In genomic region chr14:32606316-32606715, GRCm38 (mm10) we compare ENCODE assay signal across 29 mouse cellular contexts. TPM values are rescaled to one million over a fixed set of nuclear protein-coding genes. Genes with fewer than 3 reads are reported as not detected.
DNase-seq lines count a peak whose midpoint lies in the region; ATAC-seq and TF ChIP-seq lines count a peak whose summit lies in the region.
"Had no signal": no experiment of that assay in that cellular context is flagged by ENCODE, and none has a peak within 500 bp of the region (broad histone marks: within the 10 kb centered on the region; RNA-seq: fewer than 3 reads in every experiment).

No protein-coding gene starts in this region.

- no peak overlapping the region for H3K4me3 ChIP-seq in hindbrain, embryonic 11.5 days (ENCODE audit: low read depth, low read length)
- no peak overlapping the region for H3K4me3 ChIP-seq in hindbrain, embryonic 16.5 days (ENCODE audit: low read length)
- H3K4me3 ChIP-seq in midbrain, embryonic 13.5 days (replicated peaks): no peak overlapping the region
- H3K4me3 ChIP-seq in midbrain, postnatal 0 days (ENCODE audit: low read depth, low read length): no peak overlapping the region
- H3K4me3 ChIP-seq: embryonic facial prominence, embryonic 12.5 days; embryonic facial prominence, embryonic 15.5 days; heart, embryonic 12.5 days; heart, embryonic 15.5 days; hindbrain, embryonic 15.5 days had no signal

- H3K4me1 ChIP-seq in hindbrain, embryonic 11.5 days (replicated peaks; ENCODE audit: control insufficient read depth, insufficient read depth, low read length): no peaks in the 10 kb centered on the region
- H3K4me1 ChIP-seq in hindbrain, embryonic 16.5 days (ENCODE audit: control insufficient read depth, insufficient read depth, low read depth, low read length): peaks cover 3% of the 10 kb centered on the region; the same call in 1 of the 2 replicates
- peaks cover 25% of the 10 kb centered on the region for H3K4me1 ChIP-seq in midbrain, embryonic 13.5 days (replicated peaks)
- H3K4me1 ChIP-seq in midbrain, postnatal 0 days (ENCODE audit: insufficient read depth, low read length): no peaks in the 10 kb centered on the region
- H3K4me1 ChIP-seq: embryonic facial prominence, embryonic 12.5 days; embryonic facial prominence, embryonic 15.5 days; heart, embryonic 12.5 days; heart, embryonic 15.5 days had no signal

- no peak overlapping the region for H3K27ac ChIP-seq in hindbrain, embryonic 11.5 days (ENCODE audit: low read depth, low read length)
- no peak overlapping the region for H3K27ac ChIP-seq in hindbrain, embryonic 16.5 days (ENCODE audit: low read depth, low read length)
- H3K27ac ChIP-seq in midbrain, embryonic 13.5 days: no peak overlapping the region
- H3K27ac ChIP-seq in midbrain, postnatal 0 days (ENCODE audit: low read depth, low read length): no peak overlapping the region
- H3K27ac ChIP-seq: embryonic facial prominence, embryonic 12.5 days; embryonic facial prominence, embryonic 15.5 days; heart, embryonic 15.5 days; hindbrain, embryonic 15.5 days had no signal

- H3K27me3 ChIP-seq in hindbrain, embryonic 11.5 days (ENCODE audit: control insufficient read depth, insufficient read depth, low read length): peaks cover 4% of the 10 kb centered on the region; the same call in 1 of the 2 replicates
- peaks cover 11% of the 10 kb centered on the region for H3K27me3 ChIP-seq in hindbrain, embryonic 16.5 days (replicated peaks; ENCODE audit: control insufficient read depth, insufficient read depth, low read length)
- peaks cover 28% of the 10 kb centered on the region for H3K27me3 ChIP-seq in midbrain, embryonic 13.5 days
- H3K27me3 ChIP-seq in midbrain, postnatal 0 days (ENCODE audit: insufficient read depth, low read length): peaks cover under 1% of the 10 kb centered on the region; the same call in 1 of the 2 replicates

- H3K9ac ChIP-seq in hindbrain, embryonic 11.5 days (ENCODE audit: low read depth, low read length): no peak overlapping the region
- H3K9ac ChIP-seq in hindbrain, embryonic 16.5 days (ENCODE audit: low read depth, low read length): no peak overlapping the region
- no peak overlapping the region for H3K9ac ChIP-seq in midbrain, embryonic 13.5 days (replicated peaks)
- H3K9ac ChIP-seq in midbrain, postnatal 0 days (replicated peaks; ENCODE audit: low read length, poor library complexity, severe bottlenecking): no peak overlapping the region
- H3K9ac ChIP-seq: embryonic facial prominence, embryonic 12.5 days; embryonic facial prominence, embryonic 15.5 days; forebrain, postnatal 0 days; heart, embryonic 12.5 days; heart, embryonic 15.5 days; hindbrain, embryonic 15.5 days had no signal

- H3K36me3 ChIP-seq in hindbrain, embryonic 11.5 days (ENCODE audit: control insufficient read depth, insufficient read depth, low read length): no peaks in the 10 kb centered on the region
- H3K36me3 ChIP-seq in hindbrain, embryonic 16.5 days (ENCODE audit: control insufficient read depth, insufficient read depth, low read length): no peaks in the 10 kb centered on the region
- H3K36me3 ChIP-seq in midbrain, embryonic 13.5 days: no peaks in the 10 kb centered on the region
- no peaks in the 10 kb centered on the region for H3K36me3 ChIP-seq in midbrain, postnatal 0 days (ENCODE audit: insufficient read depth, low read length)
- H3K36me3 ChIP-seq: embryonic facial prominence, embryonic 12.5 days; embryonic facial prominence, embryonic 15.5 days; heart, embryonic 12.5 days; heart, embryonic 15.5 days; hindbrain, embryonic 15.5 days had no signal

- ATAC-seq in hindbrain, embryonic 11.5 days (ENCODE audit: low FRiP score): no peak
- ATAC-seq in hindbrain, embryonic 16.5 days: no peak
- ATAC-seq in midbrain, embryonic 13.5 days: 0 out of 2 replicates have a peak, but pooled peaks have one; percentile 31
- no peak for ATAC-seq in midbrain, postnatal 0 days (ENCODE audit: low FRiP score)
- ATAC-seq: forebrain, embryonic 14.5 days; forebrain, postnatal 0 days; Patski had no signal

- peak; percentile 5 for DNase-seq in hindbrain, embryonic 11.5 days (ENCODE audit: low spot score)
- DNase-seq in midbrain, postnatal 0 days (ENCODE audit: low spot score): no peak
- peak; percentile 19 for DNase-seq in MN1 (ENCODE audit: low spot score)
- DNase-seq in retina, embryonic 14.5 days (ENCODE audit: low spot score): peak; percentile 53
- DNase-seq in frontal cortex, postnatal 36 days (ENCODE audit: low spot score in 2 of 2): no peak
- no peak for DNase-seq in urinary bladder, postnatal 10 days (ENCODE audit: low spot score)
- DNase-seq: adrenal gland, postnatal 10 days; adrenal gland, postnatal 36 days; cerebellum, adult 11 months; cerebellum, adult 2 months; cerebellum, adult 9-11 months; cerebellum, postnatal 25 days; forebrain, postnatal 0 days; gastrocnemius, postnatal 25 days; heart, adult 18-20 months; heart, postnatal 10 days; heart, postnatal 36 days had no signal

- H3K9me3 ChIP-seq in hindbrain, embryonic 11.5 days (ENCODE audit: control insufficient read depth, low read length): no peaks in the 10 kb centered on the region
- no peaks in the 10 kb centered on the region for H3K9me3 ChIP-seq in hindbrain, embryonic 16.5 days (ENCODE audit: control insufficient read depth, low read length)
- H3K9me3 ChIP-seq in midbrain, embryonic 13.5 days: no peaks in the 10 kb centered on the region
- no peaks in the 10 kb centered on the region for H3K9me3 ChIP-seq in midbrain, postnatal 0 days (ENCODE audit: low read length)
- H3K9me3 ChIP-seq: embryonic facial prominence, embryonic 12.5 days; embryonic facial prominence, embryonic 15.5 days; heart, embryonic 12.5 days; heart, embryonic 15.5 days; hindbrain, embryonic 15.5 days had no signal

- H3K4me2 ChIP-seq in hindbrain, embryonic 11.5 days (replicated peaks; ENCODE audit: low read depth, low read length): no peak overlapping the region
- no peak overlapping the region for H3K4me2 ChIP-seq in hindbrain, embryonic 16.5 days (ENCODE audit: low read length)
- no peak overlapping the region for H3K4me2 ChIP-seq in midbrain, embryonic 13.5 days (replicated peaks)
- H3K4me2 ChIP-seq in midbrain, postnatal 0 days (ENCODE audit: low read depth, low read length, poor library complexity, severe bottlenecking): no peak overlapping the region
- H3K4me2 ChIP-seq: embryonic facial prominence, embryonic 12.5 days; embryonic facial prominence, embryonic 15.5 days; heart, embryonic 12.5 days; heart, embryonic 15.5 days had no signal

- no peak for TF ChIP-seq CTCF in midbrain, postnatal 0 days (IDR thresholded peaks at IDR 0.05)

- 59% methylated on average over 8 of the region's 8 CpGs for WGBS in hindbrain, embryonic 11.5 days
- 38% methylated on average over 8 of the region's 8 CpGs for WGBS in hindbrain, embryonic 16.5 days
- WGBS in midbrain, embryonic 13.5 days: 52% methylated on average over 8 of the region's 8 CpGs
- 47% methylated on average over 8 of the region's 8 CpGs for WGBS in midbrain, postnatal 0 days

RNA-seq across cellular contexts. Expression of gene Prrxl1, which starts 7.1 kb away (rescaled TPM):
- 13.2 and 18.2 TPM in 2 replicates for polyA plus RNA-seq in hindbrain, embryonic 11.5 days (2014; fragmentation: Nextera tagmentation; extraction: Ambion mirVana)
- 50.8 and 53.8 TPM in 2 replicates for polyA plus RNA-seq in hindbrain, embryonic 16.5 days (2015; fragmentation: Nextera tagmentation; extraction: Ambion mirVana)
- 5.7 TPM in 2 replicates for polyA plus RNA-seq in midbrain, embryonic 13.5 days (2015; fragmentation: Nextera tagmentation; extraction: Ambion mirVana)
- 1.8 and 3.8 TPM in 2 replicates for total RNA-seq in midbrain, postnatal 0 days (2014; rRNA removed)
- 0.60 and 0.79 TPM in 2 replicates for polyA plus RNA-seq in midbrain, postnatal 0 days (2015; fragmentation: Nextera tagmentation; extraction: Ambion mirVana)
- total RNA-seq: common myeloid progenitor, adult 5-6 weeks; gastrocnemius, adult 8-10 months; gastrocnemius, postnatal 25 days; heart, adult 18-20 months; heart, postnatal 10 days; heart, postnatal 36 days had no signal
- polyA plus RNA-seq: forebrain, embryonic 14.5 days; gonadal fat pad, adult 2 months; heart, embryonic 12.5 days; Patski had no signal

Comparison
In these comparisons a context has a peak if more than half of its experiments do, and no peak if none do; other contexts are left out.
1. DNase-seq: peak in hindbrain, embryonic 11.5 days (single experiment), MN1 (single experiment) and retina, embryonic 14.5 days (single experiment); none in midbrain, postnatal 0 days (single experiment), frontal cortex, postnatal 36 days (0 of 2) and urinary bladder, postnatal 10 days (single experiment).